ENCODE assay signal across 25 mouse cellular contexts in genomic region chr14:120113316-120113715, GRCm38 (mm10).
"Had no signal": no experiment of that assay in that cellular context is flagged by ENCODE, and none has a peak within 500 bp of the region (broad histone marks: within the 10 kb centered on the region; RNA-seq: fewer than 3 reads in every experiment).

No protein-coding gene starts in this region.

- H3K27ac ChIP-seq: gastrocnemius, adult 2 months; heart, embryonic 10.5 days; hindbrain, embryonic 10.5 days; hindbrain, embryonic 12.5 days; hindbrain, embryonic 14.5 days; intestine, embryonic 15.5 days; left cerebral cortex, adult 2 months; limb, embryonic 10.5 days; limb, embryonic 12.5 days had no signal

- DNase-seq: gastrocnemius, adult 2 months; gastrocnemius, postnatal 10 days; gastrocnemius, postnatal 25 days; heart, adult 18-20 months; heart, postnatal 10 days; heart, postnatal 4 days; kidney, adult 18-20 months; kidney, adult 8-10 months; kidney, postnatal 10 days; kidney, postnatal 25 days; kidney, postnatal 4 days had no signal

- H3K9ac ChIP-seq: heart, embryonic 12.5 days; hindbrain, embryonic 12.5 days; hindbrain, embryonic 14.5 days; intestine, embryonic 15.5 days; limb, embryonic 12.5 days had no signal

- H3K4me3 ChIP-seq: gastrocnemius, adult 2 months; heart, embryonic 10.5 days; heart, embryonic 12.5 days; hindbrain, embryonic 10.5 days; hindbrain, embryonic 12.5 days; intestine, embryonic 15.5 days; layer of hippocampus, adult 2 months; left cerebral cortex, adult 2 months; limb, embryonic 10.5 days; limb, embryonic 12.5 days had no signal

- H3K27me3 ChIP-seq: heart, embryonic 12.5 days; hindbrain, embryonic 12.5 days; intestine, embryonic 15.5 days; limb, embryonic 12.5 days had no signal

- H3K4me2 ChIP-seq: heart, embryonic 12.5 days; hindbrain, embryonic 12.5 days; hindbrain, embryonic 14.5 days; intestine, embryonic 15.5 days; limb, embryonic 12.5 days had no signal

- ATAC-seq: forebrain, embryonic 16.5 days; hindbrain, embryonic 16.5 days; inflammation-experienced regulatory T-cells, adult 6 months; intestine, embryonic 15.5 days; intestine, postnatal 0 days had no signal

- H3K4me1 ChIP-seq: heart, embryonic 10.5 days; hindbrain, embryonic 10.5 days; hindbrain, embryonic 12.5 days; intestine, embryonic 15.5 days; limb, embryonic 10.5 days; limb, embryonic 12.5 days had no signal

- H3K9me3 ChIP-seq: heart, embryonic 10.5 days; heart, embryonic 12.5 days; hindbrain, embryonic 10.5 days; hindbrain, embryonic 12.5 days; intestine, embryonic 15.5 days; limb, embryonic 10.5 days; limb, embryonic 12.5 days had no signal

- H3K36me3 ChIP-seq: heart, embryonic 10.5 days; heart, embryonic 12.5 days; hindbrain, embryonic 10.5 days; hindbrain, embryonic 12.5 days; intestine, embryonic 15.5 days; limb, embryonic 10.5 days; limb, embryonic 12.5 days had no signal
